Mouse (Mus musculus) C2C12 (cell line): ENCODE measurements around the gene Trim46. TPM values are rescaled to one million over a fixed set of nuclear protein-coding genes. Genes with fewer than 3 reads are reported as not detected.

Source experiments
- H3K27me3 ChIP-seq: one replicate; pipeline ENCODE4 v1.6.1; 2011; ENCODE audit not compliant: control insufficient read depth, insufficient read depth, insufficient read length
- H3K36me3 ChIP-seq: one replicate; pipeline ENCODE4 v1.6.1; 2011; ENCODE audit not compliant: control insufficient read depth, insufficient read depth
- H3K4me3 ChIP-seq: one replicate; pipeline ENCODE4 v1.5.1; 2011; ENCODE audit warnings: mild to moderate bottlenecking, control low read depth; ENCODE audit not compliant: poor library complexity, insufficient read depth, severe bottlenecking
- H3K79me2 ChIP-seq: one replicate; pipeline ENCODE4 v1.6.1; 2011; ENCODE audit not compliant: control insufficient read depth, insufficient read depth
- H3K79me3 ChIP-seq: one replicate; pipeline ENCODE4 v1.6.1; 2011; ENCODE audit warnings: low read depth, control low read depth
- H3ac ChIP-seq: one replicate; pipeline ENCODE3; 2011; ENCODE audit warnings: low read depth; ENCODE audit not compliant: control insufficient read depth, insufficient read length
- CEBPB ChIP-seq: IDR thresholded peaks from one replicate; pipeline ENCODE4 v1.6.1; 2011; ENCODE audit warnings: low read depth, mild to moderate bottlenecking, control low read depth, moderate library complexity
- CTCF ChIP-seq: IDR thresholded peaks from one replicate; pipeline ENCODE4 v1.5.1; 2011; ENCODE audit not compliant: control insufficient read depth, insufficient read depth, insufficient read length
- FOSL1 ChIP-seq: IDR thresholded peaks from one replicate; pipeline ENCODE4 v1.8.0; 2011; ENCODE audit warnings: mild to moderate bottlenecking, low read length; ENCODE audit not compliant: poor library complexity, insufficient read depth, severe bottlenecking
- MAX ChIP-seq: IDR thresholded peaks from one replicate; pipeline ENCODE4 v1.6.1; 2011; ENCODE audit warnings: mild to moderate bottlenecking, control low read depth
- MYOD1 ChIP-seq: IDR thresholded peaks from one replicate; pipeline ENCODE4 v1.6.1; 2011; ENCODE audit warnings: low read depth; ENCODE audit not compliant: control insufficient read depth, insufficient read length
- MYOG ChIP-seq: IDR thresholded peaks from one replicate; pipeline ENCODE4 v1.6.1; 2011; ENCODE audit not compliant: control insufficient read depth, insufficient read length; ENCODE audit errors: extremely low read depth
- USF1 ChIP-seq: IDR thresholded peaks from one replicate; pipeline ENCODE4 v1.6.1; 2011; ENCODE audit warnings: low read depth, mild to moderate bottlenecking, control low read depth, moderate library complexity
- polyA plus RNA-seq: library from polyadenylated mRNA; unstranded; fragments of >200 nt; fragmentation: generic; extraction: Trizol; gene quantifications from one replicate; pipeline ENCODE4 v1.2.1, GENCODE M21; 2012; ENCODE audit warnings: missing spikeins

Gene Trim46
- polyA plus RNA-seq, 1 experiment, result 11.0 TPM

GRCm38 (mm10) chr3:89256177-89256576, 10.1 kb upstream of the Trim46 start:
- H3K79me2 ChIP-seq, result no peaks in the 10 kb centered on the region
- no peak overlapping the region for H3K4me3 ChIP-seq
- H3K27me3 ChIP-seq, result no peaks in the 10 kb centered on the region
- no peak overlapping the region for H3ac ChIP-seq
- no peaks in the 10 kb centered on the region for H3K36me3 ChIP-seq
- TF ChIP-seq MYOG, result no peak
- no peak for TF ChIP-seq MYOD1
- no peak for TF ChIP-seq USF1
- no peak for TF ChIP-seq CEBPB
- TF ChIP-seq CTCF, result no peak
- TF ChIP-seq FOSL1, result no peak
- TF ChIP-seq MAX, result no peak
- no peaks in the 10 kb centered on the region for H3K79me3 ChIP-seq

- TF ChIP-seq CEBPB, result no peak
- TF ChIP-seq CTCF, result no peak
- no peak for TF ChIP-seq USF1
- no peak for TF ChIP-seq MAX
- TF ChIP-seq FOSL1, result no peak
- TF ChIP-seq MYOD1, result no peak
- TF ChIP-seq MYOG, result no peak
- H3K27me3 ChIP-seq, result no peaks in the 10 kb centered on the region
- no peaks in the 10 kb centered on the region for H3K79me3 ChIP-seq
- no peaks in the 10 kb centered on the region for H3K79me2 ChIP-seq
- no peaks in the 10 kb centered on the region for H3K36me3 ChIP-seq
- H3ac ChIP-seq, result no peak overlapping the region
- no peak overlapping the region for H3K4me3 ChIP-seq
Observed at GRCm38 (mm10) chr3:89254994-89255393, 8.9 kb upstream of the Trim46 start.

- Histone ChIP-seq H3K4me3 (peak overlapping the region; percentile 2), H3K79me3 (peaks cover 8% of the 10 kb centered on the region), H3K36me3 (peaks cover 4% of the 10 kb centered on the region)
Observed at GRCm38 (mm10) chr3:89251365-89251895, 5.3 kb upstream of the Trim46 start.

GRCm38 (mm10) chr3:89250435-89251040, 4.4 kb upstream of the Trim46 start:
- H3K27me3 ChIP-seq, result no peaks in the 10 kb centered on the region
- H3K36me3 ChIP-seq, result peaks cover 4% of the 10 kb centered on the region
- no peak overlapping the region for H3K4me3 ChIP-seq
- no peak overlapping the region for H3ac ChIP-seq
- peaks cover 27% of the 10 kb centered on the region for H3K79me2 ChIP-seq
- TF ChIP-seq MYOG (no peak), CTCF (no peak), MAX (no peak), CEBPB (no peak), FOSL1 (no peak), MYOD1 (no peak), USF1 (no peak)
- H3K79me3 ChIP-seq, result peaks cover 8% of the 10 kb centered on the region

More at GRCm38 (mm10) chr3:89251365-89251895, 5.3 kb upstream of the Trim46 start:
- TF ChIP-seq CTCF, result no peak
- TF ChIP-seq FOSL1, result no peak
- no peak for TF ChIP-seq MAX
- no peak for TF ChIP-seq MYOD1
- no peak for TF ChIP-seq MYOG
- no peak for TF ChIP-seq CEBPB
- no peak for TF ChIP-seq USF1
- no peak overlapping the region for H3ac ChIP-seq
- H3K27me3 ChIP-seq, result no peaks in the 10 kb centered on the region
- H3K79me2 ChIP-seq, result peaks cover 25% of the 10 kb centered on the region

- TF ChIP-seq CTCF (no peak), CEBPB (no peak), FOSL1 (no peak), USF1 (no peak), MYOD1 (no peak), MYOG (no peak), MAX (no peak)
- Histone ChIP-seq H3K79me3 (peaks cover 8% of the 10 kb centered on the region), H3K79me2 (peaks cover 27% of the 10 kb centered on the region), H3K36me3 (peaks cover 4% of the 10 kb centered on the region), H3ac (peak overlapping the region; percentile 43), H3K4me3 (peak overlapping the region; percentile 61), H3K27me3 (no peaks in the 10 kb centered on the region)
Observed at GRCm38 (mm10) chr3:89247466-89247865, 1.4 kb upstream of the Trim46 start.
